Mouse (Mus musculus) T-helper 2 cell (primary cell): ENCODE results near the gene Fstl4.

Experiments used
- in situ Hi-C: fragments of 300-600 bp; cut with MboI, MseI; formaldehyde crosslinking; loops from one replicate; pipeline ENCODE4 v1.15.1; 2025; ENCODE audit warnings: high pct_unique_total_duplicates

Fstl4 gene

GRCm38 (mm10) chr11:52764461-52764893 is at the start of gene Fstl4:
Fstl4 (plus strand) TSS chr11:52764634.
- in situ Hi-C loops: no loop called here

- in situ Hi-C loops: no loop called here
These were observed 45.9 kb upstream of the Fstl4 start for GRCm38 (mm10) chr11:52718570-52718969.

GRCm38 (mm10) chr11:52721087-52721486 is 43.3 kb upstream of the Fstl4 start:
- in situ Hi-C loops: no loop called here

- in situ Hi-C loops: no loop called here
These were observed 41.7 kb upstream of the Fstl4 start for GRCm38 (mm10) chr11:52722706-52723105.

- in situ Hi-C loops: no loop called here
These were observed 38.4 kb upstream of the Fstl4 start for GRCm38 (mm10) chr11:52726001-52726400.

- in situ Hi-C loops: no loop called here
These were observed 36.0 kb upstream of the Fstl4 start for GRCm38 (mm10) chr11:52728479-52728878.

- in situ Hi-C loops: no loop called here
These were observed 34.5 kb upstream of the Fstl4 start for GRCm38 (mm10) chr11:52729890-52730289.

GRCm38 (mm10) chr11:52731979-52732378 is 32.5 kb upstream of the Fstl4 start:
- in situ Hi-C loops: no loop called here

- in situ Hi-C loops: no loop called here
These were observed 29.8 kb upstream of the Fstl4 start for GRCm38 (mm10) chr11:52734493-52735195.

- in situ Hi-C loops: no loop called here
These were observed 25.2 kb upstream of the Fstl4 start for GRCm38 (mm10) chr11:52739187-52739586.

GRCm38 (mm10) chr11:52740466-52740865 is 24.0 kb upstream of the Fstl4 start:
- in situ Hi-C loops: no loop called here

GRCm38 (mm10) chr11:52743956-52744355 is 20.5 kb upstream of the Fstl4 start:
- in situ Hi-C loops: no loop called here

- in situ Hi-C loops: no loop called here
These were observed 19.6 kb upstream of the Fstl4 start for GRCm38 (mm10) chr11:52744593-52745450.

GRCm38 (mm10) chr11:52747206-52747605 is 17.2 kb upstream of the Fstl4 start:
- in situ Hi-C loops: no loop called here

GRCm38 (mm10) chr11:52747766-52748456 is 16.5 kb upstream of the Fstl4 start:
- in situ Hi-C loops: no loop called here

- in situ Hi-C loops: no loop called here
These were observed 14.4 kb upstream of the Fstl4 start for GRCm38 (mm10) chr11:52749988-52750387.

GRCm38 (mm10) chr11:52752524-52752923 is 11.9 kb upstream of the Fstl4 start:
- in situ Hi-C loops: no loop called here

- in situ Hi-C loops: no loop called here
These were observed 11.2 kb upstream of the Fstl4 start for GRCm38 (mm10) chr11:52753261-52753660.

GRCm38 (mm10) chr11:52761800-52762199 is 2.6 kb upstream of the Fstl4 start:
- in situ Hi-C loops: no loop called here

GRCm38 (mm10) chr11:52764894-52765677 is 652 bp downstream of the Fstl4 start:
- in situ Hi-C loops: no loop called here

- in situ Hi-C loops: no loop called here
These were observed 1.3 kb downstream of the Fstl4 start for GRCm38 (mm10) chr11:52765678-52766254.
